Mouse (Mus musculus): ENCODE measurements around the gene Vwa5b2.

The Vwa5b2 gene

GRCm38 (mm10) chr16:20589366-20589938 lies at the start of gene Vwa5b2:
Gene Vwa5b2 (plus strand): TSS chr16:20589471.
- DNase-seq (ENCODE audit: low read depth), result no peak

DNA sequence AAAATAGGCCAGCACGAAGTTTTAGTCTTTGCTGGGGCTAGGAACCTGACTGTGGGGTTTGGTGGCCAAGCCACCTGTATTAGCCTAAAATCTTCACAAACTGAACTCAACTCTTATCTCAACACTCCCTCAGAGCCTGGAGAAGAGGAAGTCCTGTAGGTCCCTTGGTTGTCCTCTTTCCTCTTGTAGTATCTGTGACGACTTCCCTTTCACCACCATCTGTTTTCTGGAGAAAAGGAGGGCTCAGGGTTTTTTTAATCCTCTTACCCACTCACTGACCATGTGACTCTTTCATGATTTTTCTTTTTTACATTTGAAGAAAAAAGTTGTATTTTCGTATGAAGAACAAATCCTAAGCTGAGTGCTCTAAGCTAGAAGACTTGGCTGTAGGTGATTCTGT lies 49.6 kb upstream of the Vwa5b2 start:
- DNase-seq (ENCODE audit: low read depth), result no peak

DNA sequence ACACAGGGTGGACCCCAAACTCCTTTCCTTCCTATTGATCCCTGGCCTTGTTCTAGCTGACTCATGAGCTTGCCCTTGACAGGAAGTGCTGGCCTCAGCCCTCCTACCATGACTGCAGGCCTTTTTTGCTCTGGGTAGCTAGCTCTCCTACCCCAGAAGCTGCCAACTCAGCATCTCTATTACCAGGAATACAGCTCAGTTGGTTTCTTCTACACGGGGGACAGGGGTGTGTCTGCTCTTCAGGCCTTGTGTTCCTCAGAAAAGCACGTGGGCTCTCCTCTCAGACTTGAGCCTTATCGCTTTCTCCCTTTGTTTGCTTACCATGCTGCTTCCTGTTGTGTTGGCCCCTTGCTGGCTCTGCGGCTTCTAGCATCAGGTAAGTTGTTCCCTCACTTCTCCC lies 48.8 kb upstream of the Vwa5b2 start:
- DNase-seq (ENCODE audit: low read depth), result no peak

GRCm38 (mm10) chr16:20545696-20546095 lies 43.6 kb upstream of the Vwa5b2 start:
- no peak for DNase-seq (ENCODE audit: low read depth)

GRCm38 (mm10) chr16:20547423-20547822 lies 41.8 kb upstream of the Vwa5b2 start:
- DNase-seq (ENCODE audit: low read depth), result peak; percentile 19

- DNase-seq (ENCODE audit: low read depth), result peak; percentile 100
Measured at GRCm38 (mm10) chr16:20548096-20548948, 40.9 kb upstream of the Vwa5b2 start, which contains the start of gene Abcf3. Gene Abcf3 (plus strand): TSS chr16:20548577.

DNA sequence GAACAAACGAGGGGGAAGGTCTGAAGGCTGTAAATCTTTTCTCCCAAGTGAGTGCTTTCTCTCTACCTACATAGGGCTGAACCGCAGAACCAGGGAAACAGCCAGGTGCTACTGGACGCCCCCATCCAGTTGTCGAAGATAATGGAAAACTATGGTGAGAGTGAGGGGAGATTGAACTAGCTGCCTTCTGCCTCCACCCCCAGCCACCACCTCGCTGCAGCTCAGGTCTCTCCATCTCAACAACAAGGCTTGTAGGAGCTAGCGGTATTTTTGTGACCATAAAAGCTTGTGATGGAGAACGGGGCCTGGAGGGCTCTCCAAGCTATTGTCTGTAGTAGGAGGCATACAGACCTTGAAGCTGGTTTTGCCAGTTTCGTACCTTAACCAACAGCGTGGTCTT lies 40.1 kb upstream of the Vwa5b2 start:
- no peak for DNase-seq (ENCODE audit: low read depth)

- DNase-seq (ENCODE audit: low read depth), result no peak
Measured at GRCm38 (mm10) chr16:20551691-20552090, 37.6 kb upstream of the Vwa5b2 start.

DNA sequence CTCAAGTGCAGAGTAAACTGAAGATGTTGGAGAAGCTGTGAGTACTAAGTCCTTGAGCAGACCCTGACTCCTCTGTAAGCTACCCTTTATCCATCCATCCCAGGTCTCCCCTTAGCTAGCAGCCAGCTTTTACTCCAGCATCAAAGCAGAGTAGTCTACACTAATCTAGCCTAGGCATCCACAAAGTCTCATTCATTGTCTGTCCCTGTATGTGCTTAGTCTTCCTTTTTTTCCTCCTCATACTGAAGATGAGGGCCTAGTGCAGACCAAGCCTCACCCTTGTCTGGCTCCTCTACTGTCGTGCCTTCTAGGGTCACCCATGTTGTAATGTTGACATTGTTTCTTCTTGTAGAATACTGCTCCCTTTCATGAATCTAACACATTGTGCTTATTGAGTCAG lies 36.7 kb upstream of the Vwa5b2 start:
- no peak for DNase-seq (ENCODE audit: low read depth)

GRCm38 (mm10) chr16:20555000-20555399 lies 34.3 kb upstream of the Vwa5b2 start:
- no peak for DNase-seq (ENCODE audit: low read depth)

DNA sequence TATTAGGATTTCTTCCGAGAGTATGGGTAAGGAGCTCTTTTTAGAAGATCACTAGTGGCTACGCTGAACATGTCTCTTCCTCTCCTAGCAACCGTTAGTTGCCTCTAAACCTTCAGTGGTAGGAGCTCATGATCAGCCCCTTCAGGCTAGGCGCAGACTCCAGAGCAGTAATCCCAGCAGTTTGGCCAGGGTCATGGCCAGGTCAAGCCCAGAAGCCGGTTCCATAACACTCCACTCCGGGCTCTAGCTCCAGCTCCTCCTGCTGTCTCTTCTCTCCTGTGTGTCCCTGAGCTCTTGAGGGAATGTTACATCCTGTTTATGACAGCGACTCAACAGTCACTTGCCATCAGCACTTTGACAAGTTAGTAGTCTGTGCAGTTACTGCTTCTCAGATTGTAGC lies 31.9 kb upstream of the Vwa5b2 start:
- no peak for DNase-seq (ENCODE audit: low read depth)

GRCm38 (mm10) chr16:20565075-20565474 lies 24.2 kb upstream of the Vwa5b2 start:
- no peak for DNase-seq (ENCODE audit: low read depth)

GRCm38 (mm10) chr16:20589939-20590679 lies 838 bp downstream of the Vwa5b2 start:
- DNase-seq (ENCODE audit: low read depth), result no peak

DNA sequence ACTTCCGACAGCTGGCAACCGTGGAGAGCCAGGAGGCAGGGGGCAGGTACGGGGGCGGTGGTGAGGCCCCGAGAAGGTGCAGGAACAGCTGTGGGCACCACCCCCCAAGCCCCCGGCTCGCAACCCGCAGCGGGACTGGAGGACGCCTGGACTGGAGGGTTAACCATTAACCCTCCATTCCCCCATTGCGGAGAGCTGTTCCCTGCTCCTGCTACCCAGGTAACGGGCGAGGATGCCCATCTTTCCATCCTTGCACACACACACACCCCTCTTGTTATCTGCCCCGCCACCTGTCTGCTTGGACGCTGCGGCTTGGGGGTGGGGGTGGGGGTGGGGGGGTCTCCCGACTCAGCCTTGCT lies 1.4 kb downstream of the Vwa5b2 start:
- DNase-seq (ENCODE audit: low read depth), result no peak

- no peak for DNase-seq (ENCODE audit: low read depth)
Measured at GRCm38 (mm10) chr16:20591076-20591705, 1.9 kb downstream of the Vwa5b2 start.

DNA sequence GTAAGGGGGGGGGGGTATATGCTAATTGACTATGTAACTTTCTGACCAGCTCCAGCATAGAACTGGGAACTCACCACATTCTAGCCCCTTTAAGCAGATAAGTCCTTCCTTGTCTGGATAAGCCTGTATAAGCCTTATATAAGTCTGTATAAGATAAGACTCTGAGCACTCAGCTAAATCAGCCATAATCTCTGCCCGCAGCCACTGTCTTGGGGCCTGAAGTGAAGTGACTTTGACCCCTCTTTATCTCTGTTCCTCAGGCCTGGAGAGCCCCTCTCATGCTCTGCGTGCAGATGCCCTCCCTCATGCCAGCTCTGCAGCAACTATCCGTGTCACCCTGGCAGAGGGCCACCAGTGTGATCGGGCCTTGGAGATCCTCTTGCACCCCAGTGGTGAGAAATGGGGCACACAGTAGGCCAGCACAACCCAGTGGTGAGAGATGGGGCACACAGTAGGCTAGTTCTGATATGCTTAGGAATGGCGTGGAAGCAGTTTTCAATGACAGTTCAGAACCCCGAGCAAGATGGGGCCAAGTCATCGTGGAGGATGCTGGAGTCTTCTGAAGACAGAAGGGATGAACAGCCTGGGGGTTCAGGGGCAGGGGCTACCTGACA lies 5.9 kb downstream of the Vwa5b2 start:
- no peak for DNase-seq (ENCODE audit: low read depth)

GRCm38 (mm10) chr16:20595737-20596136 lies 6.5 kb downstream of the Vwa5b2 start:
- DNase-seq (ENCODE audit: low read depth), result no peak

DNA sequence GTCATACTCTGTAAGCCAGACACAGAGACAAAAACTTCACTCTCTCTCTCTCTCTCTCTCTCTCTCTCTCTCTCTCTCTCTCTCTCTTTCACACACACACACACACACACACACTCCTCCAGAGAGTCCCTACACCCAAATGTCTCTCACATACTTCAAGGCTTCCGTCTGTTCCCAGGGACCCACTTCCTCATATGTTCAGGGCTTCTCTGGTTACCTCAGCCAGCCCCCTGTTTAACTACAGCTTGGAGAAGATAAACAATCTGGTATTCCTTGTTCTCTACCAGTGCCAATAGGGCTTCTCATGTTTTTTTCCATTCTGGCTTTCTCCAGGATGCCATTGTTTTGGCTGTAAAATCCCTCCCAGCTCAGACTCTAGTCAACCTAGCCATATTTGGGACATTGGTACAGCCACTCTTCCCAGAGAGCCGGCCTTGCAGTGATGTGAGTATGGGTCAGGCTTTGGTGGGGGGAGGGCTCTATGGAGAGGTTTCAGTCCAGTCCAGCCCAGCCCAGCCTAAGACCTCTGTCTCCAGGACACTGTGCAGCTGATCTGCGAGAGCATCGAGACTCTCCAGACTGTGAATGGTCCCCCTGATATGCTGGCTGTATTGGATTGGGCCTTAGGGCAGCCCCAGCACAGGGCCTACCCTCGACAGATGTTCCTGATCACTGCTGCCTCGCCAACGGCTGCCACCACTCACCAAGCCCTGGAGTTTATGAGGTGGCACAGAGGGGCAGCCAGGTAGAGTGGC lies 7.6 kb downstream of the Vwa5b2 start:
- DNase-seq (ENCODE audit: low read depth), result no peak

DNA sequence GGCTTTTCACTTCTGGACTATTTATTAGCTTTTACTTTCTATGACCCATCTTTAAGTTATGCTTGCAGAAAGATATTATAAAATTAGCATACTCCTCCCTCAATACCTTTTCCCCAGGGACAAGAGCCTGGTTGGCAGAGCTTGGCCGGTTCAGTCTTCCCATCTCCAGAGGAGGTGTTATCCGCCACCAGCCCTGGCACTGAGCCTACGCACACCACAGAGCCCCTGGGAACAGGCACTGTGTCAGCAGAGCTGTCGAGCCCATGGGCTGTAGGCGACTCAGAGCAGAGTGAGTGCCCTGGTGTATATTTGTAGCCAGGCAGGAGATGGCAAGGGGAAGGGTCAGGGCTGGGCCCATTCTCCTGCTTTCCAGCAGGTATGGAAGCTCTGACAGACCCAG lies 11.2 kb downstream of the Vwa5b2 start:
- DNase-seq (ENCODE audit: low read depth), result no peak

DNA sequence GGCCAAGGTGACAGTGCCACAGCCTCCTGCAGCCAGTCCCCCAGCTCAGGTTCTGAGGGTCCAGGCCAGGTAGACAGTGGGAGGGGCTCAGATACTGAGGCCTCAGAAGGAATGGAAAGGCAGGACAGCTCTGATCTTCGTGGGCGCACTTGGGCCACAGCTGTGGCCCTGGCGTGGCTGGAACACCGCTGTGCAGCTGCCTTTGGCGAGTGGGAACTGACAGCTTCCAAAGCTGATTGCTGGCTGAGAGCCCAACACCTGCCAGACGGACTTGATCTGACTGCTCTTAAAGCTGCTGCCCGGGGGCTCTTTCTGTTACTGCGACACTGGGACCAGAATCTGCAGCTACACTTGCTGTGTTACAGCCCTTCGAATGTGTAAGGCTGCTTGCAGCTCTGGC lies 15.4 kb downstream of the Vwa5b2 start:
- no peak for DNase-seq (ENCODE audit: low read depth)
